Mouse (Mus musculus) megakaryocyte progenitor cell, adult 5-6 weeks (primary cell): ENCODE data around the gene Hist1h2af. TPM values are rescaled to one million over a fixed set of nuclear protein-coding genes. Genes with fewer than 3 reads are reported as not detected.
"Not testable (repeated sequence)": the region's sequence is repeated elsewhere in the genome, so short reads cannot be mapped to it uniquely, and the experiment has no call there.

ENCODE experiments used
- ATAC-seq: replicated peaks from 2 replicates; pipeline ENCODE4 v1.8.0; 2016; ENCODE audit warnings: mild to moderate bottlenecking, moderate TSS enrichment, inconsistent platforms; ENCODE audit not compliant: poor library complexity
- total RNA-seq, 2 experiments: library from RNA; stranded (forward) in 1 of 2; stranded (reverse) in 1 of 2; fragments of 157-497, 149-512 nt in 1 of 2; fragments of 200-1000 nt in 1 of 2; gene quantifications; 2 replicates each; pipeline versions ENCODE4 v1.2.3 to v1.2.4; 2015 to 2017

Hist1h2af gene
- total RNA-seq, 2 experiments from 2014 or later, result 36.0 to 1,885 TPM

GRCm38 (mm10) chr13:23575271-23575851 is 41.7 kb downstream of the Hist1h2af start, which contains the start of gene Hist1h3d:
TSS of gene Hist1h3d (plus strand) at chr13:23575763.
- ATAC-seq, result peak; percentile 38

- ATAC-seq, result not testable (repeated sequence)
These were observed 42.2 kb downstream of the Hist1h2af start for GRCm38 (mm10) chr13:23575864-23576313.

- no peak for ATAC-seq
These were observed 42.7 kb downstream of the Hist1h2af start for GRCm38 (mm10) chr13:23576351-23576881.

- ATAC-seq, result no peak
These were observed 43.4 kb downstream of the Hist1h2af start for GRCm38 (mm10) chr13:23576906-23577639.

- no peak for ATAC-seq
These were observed 44.1 kb downstream of the Hist1h2af start for GRCm38 (mm10) chr13:23577835-23578234.

GRCm38 (mm10) chr13:23581408-23582218 is 47.9 kb downstream of the Hist1h2af start, which contains the start of gene Hist1h4d:
TSS of gene Hist1h4d (plus strand) at chr13:23581598.
- ATAC-seq, result peak; percentile 69

- ATAC-seq, result peak; percentile 2
These were observed 48.7 kb downstream of the Hist1h2af start for GRCm38 (mm10) chr13:23582219-23583056.

- ATAC-seq, result no peak
These were observed 49.8 kb downstream of the Hist1h2af start for GRCm38 (mm10) chr13:23583387-23584068.

Other genes with a start within 250 kb of the Hist1h2af start
Only the 30 nearest of the 34 such genes appear.
- 21.9 and 24.3 TPM in 2 replicates for gene Zfp322a, start 164.7 kb upstream of the Hist1h2af start, total RNA-seq (2015)
- gene Zfp322a, start 164.7 kb upstream of the Hist1h2af start, total RNA-seq (2017), result 39.4 and 75.5 TPM in 2 replicates
- 7.1 and 7.4 TPM in 2 replicates for gene Abt1, start 110.0 kb upstream of the Hist1h2af start, total RNA-seq (2015)
- gene Abt1, start 110.0 kb upstream of the Hist1h2af start, total RNA-seq (2017), result 9.5 and 11.0 TPM in 2 replicates
- not detected in 2 replicates for gene Btn1a1, start 68.0 kb upstream of the Hist1h2af start, total RNA-seq (2015)
- gene Btn1a1, start 68.0 kb upstream of the Hist1h2af start, total RNA-seq (2017), result not detected in 2 replicates
- gene Btn2a2, start 45.0 kb upstream of the Hist1h2af start, total RNA-seq (2015), result not detected in 2 replicates
- gene Btn2a2, start 45.0 kb upstream of the Hist1h2af start, total RNA-seq (2017), result 0.17 TPM in 1 of 2 replicates, not detected in the other
- gene Hist1h4h, start 2.9 kb upstream of the Hist1h2af start, total RNA-seq (2015), result 57.4 and 61.0 TPM in 2 replicates
- gene Hist1h4h, start 2.9 kb upstream of the Hist1h2af start, total RNA-seq (2017), result 855 and 1,026 TPM in 2 replicates
- gene Hist1h3g, start 1.5 kb downstream of the Hist1h2af start, total RNA-seq (2015), result 212 and 246 TPM in 2 replicates
- gene Hist1h3g, start 1.5 kb downstream of the Hist1h2af start, total RNA-seq (2017), result 210 and 363 TPM in 2 replicates
- 32.4 and 33.2 TPM in 2 replicates for gene Hist1h2bh, start 9.5 kb downstream of the Hist1h2af start, total RNA-seq (2015)
- gene Hist1h2bh, start 9.5 kb downstream of the Hist1h2af start, total RNA-seq (2017), result 120 and 144 TPM in 2 replicates
- 40.7 and 44.7 TPM in 2 replicates for gene Hist1h3f, start 10.1 kb downstream of the Hist1h2af start, total RNA-seq (2015)
- gene Hist1h3f, start 10.1 kb downstream of the Hist1h2af start, total RNA-seq (2017), result 86.8 and 176 TPM in 2 replicates
- 61.3 and 71.9 TPM in 2 replicates for gene Hist1h4f, start 17.7 kb downstream of the Hist1h2af start, total RNA-seq (2015)
- 1,789 and 2,180 TPM in 2 replicates for gene Hist1h4f, start 17.7 kb downstream of the Hist1h2af start, total RNA-seq (2017)
- gene Hist1h1d, start 19.4 kb downstream of the Hist1h2af start, total RNA-seq (2015), result 8.5 and 9.3 TPM in 2 replicates
- gene Hist1h1d, start 19.4 kb downstream of the Hist1h2af start, total RNA-seq (2017), result 112 TPM in 2 replicates
- 98.5 and 110 TPM in 2 replicates for gene Hist1h3e, start 28.5 kb downstream of the Hist1h2af start, total RNA-seq (2015)
- gene Hist1h3e, start 28.5 kb downstream of the Hist1h2af start, total RNA-seq (2017), result 286 and 398 TPM in 2 replicates
- 5.3 and 9.4 TPM in 2 replicates for gene Hist1h2ae, start 37.3 kb downstream of the Hist1h2af start, total RNA-seq (2015)
- 249 and 287 TPM in 2 replicates for gene Hist1h2ae, start 37.3 kb downstream of the Hist1h2af start, total RNA-seq (2017)
- gene Hist1h2bg, start 37.5 kb downstream of the Hist1h2af start, total RNA-seq (2015), result 285 and 322 TPM in 2 replicates
- gene Hist1h2bg, start 37.5 kb downstream of the Hist1h2af start, total RNA-seq (2017), result 1,174 and 1,244 TPM in 2 replicates
- gene Hist1h2bf, start 40.3 kb downstream of the Hist1h2af start, total RNA-seq (2015), result 321 and 327 TPM in 2 replicates
- gene Hist1h2bf, start 40.3 kb downstream of the Hist1h2af start, total RNA-seq (2017), result 466 and 575 TPM in 2 replicates
- 1.9 and 3.4 TPM in 2 replicates for gene Hist1h2ad, start 40.5 kb downstream of the Hist1h2af start, total RNA-seq (2015)
- 229 and 1,060 TPM in 2 replicates for gene Hist1h2ad, start 40.5 kb downstream of the Hist1h2af start, total RNA-seq (2017)
- gene Hist1h3d, start 41.9 kb downstream of the Hist1h2af start, total RNA-seq (2015), result 105 and 131 TPM in 2 replicates
- 118 and 137 TPM in 2 replicates for gene Hist1h3d, start 41.9 kb downstream of the Hist1h2af start, total RNA-seq (2017)
- 492 and 526 TPM in 2 replicates for gene Hist1h4d, start 47.7 kb downstream of the Hist1h2af start, total RNA-seq (2015)
- 951 and 1,054 TPM in 2 replicates for gene Hist1h4d, start 47.7 kb downstream of the Hist1h2af start, total RNA-seq (2017)
- 7.7 and 11.7 TPM in 2 replicates for gene Hist1h2be, start 87.2 kb downstream of the Hist1h2af start, total RNA-seq (2015)
- gene Hist1h2be, start 87.2 kb downstream of the Hist1h2af start, total RNA-seq (2017), result 85.8 and 90.5 TPM in 2 replicates
- gene Hist1h1e, start 88.7 kb downstream of the Hist1h2af start, total RNA-seq (2015), result 297 TPM in 2 replicates
- gene Hist1h1e, start 88.7 kb downstream of the Hist1h2af start, total RNA-seq (2017), result 260 and 272 TPM in 2 replicates
- 17.1 and 19.7 TPM in 2 replicates for gene Hist1h2ac, start 150.0 kb downstream of the Hist1h2af start, total RNA-seq (2015)
- gene Hist1h2ac, start 150.0 kb downstream of the Hist1h2af start, total RNA-seq (2017), result 101 and 110 TPM in 2 replicates
- 36.2 and 54.1 TPM in 2 replicates for gene Hist1h2bc, start 150.3 kb downstream of the Hist1h2af start, total RNA-seq (2015)
- gene Hist1h2bc, start 150.3 kb downstream of the Hist1h2af start, total RNA-seq (2017), result 196 and 235 TPM in 2 replicates
- gene Hist1h1t, start 161.9 kb downstream of the Hist1h2af start, total RNA-seq (2015), result not detected in 2 replicates
- 0.29 TPM in 1 of 2 replicates, not detected in the other for gene Hist1h1t, start 161.9 kb downstream of the Hist1h2af start, total RNA-seq (2017)
- gene Hist1h4c, start 164.5 kb downstream of the Hist1h2af start, total RNA-seq (2015), result 45.1 and 51.9 TPM in 2 replicates
- gene Hist1h4c, start 164.5 kb downstream of the Hist1h2af start, total RNA-seq (2017), result 238 and 311 TPM in 2 replicates
- 15.9 and 16.6 TPM in 2 replicates for gene Hfe, start 176.9 kb downstream of the Hist1h2af start, total RNA-seq (2015)
- 6.0 and 8.7 TPM in 2 replicates for gene Hfe, start 176.9 kb downstream of the Hist1h2af start, total RNA-seq (2017)
- 103 and 110 TPM in 2 replicates for gene Hist1h1c, start 204.9 kb downstream of the Hist1h2af start, total RNA-seq (2015)
- gene Hist1h1c, start 204.9 kb downstream of the Hist1h2af start, total RNA-seq (2017), result 686 and 791 TPM in 2 replicates
- gene Hist1h3c, start 211.7 kb downstream of the Hist1h2af start, total RNA-seq (2015), result 88.8 and 93.1 TPM in 2 replicates
- gene Hist1h3c, start 211.7 kb downstream of the Hist1h2af start, total RNA-seq (2017), result 555 and 756 TPM in 2 replicates
- 232 TPM in 2 replicates for gene Hist1h2bb, start 212.8 kb downstream of the Hist1h2af start, total RNA-seq (2015)
- gene Hist1h2bb, start 212.8 kb downstream of the Hist1h2af start, total RNA-seq (2017), result 3,020 and 3,268 TPM in 2 replicates
- gene Hist1h2ab, start 217.2 kb downstream of the Hist1h2af start, total RNA-seq (2015), result 28.1 and 45.4 TPM in 2 replicates
- 2,397 and 3,405 TPM in 2 replicates for gene Hist1h2ab, start 217.2 kb downstream of the Hist1h2af start, total RNA-seq (2017)
- 332 and 371 TPM in 2 replicates for gene Hist1h3b, start 218.4 kb downstream of the Hist1h2af start, total RNA-seq (2015)
- gene Hist1h3b, start 218.4 kb downstream of the Hist1h2af start, total RNA-seq (2017), result 579 and 647 TPM in 2 replicates
- gene Hist1h4b, start 223.1 kb downstream of the Hist1h2af start, total RNA-seq (2015), result 33.6 and 56.1 TPM in 2 replicates
- 548 and 759 TPM in 2 replicates for gene Hist1h4b, start 223.1 kb downstream of the Hist1h2af start, total RNA-seq (2017)